Mouse (Mus musculus): ENCODE measurements around the gene Skint4.

Gene Skint4

GRCm38 (mm10) chr4:112071716-112072115, at the start of gene Skint4:
TSS of gene Skint4 (plus strand) at chr4:112072016.
- DNase-seq (ENCODE audit: extremely low spot score, low spot score) = no peak
